Mouse (Mus musculus) liver, embryonic 14.5 days (tissue): ENCODE results near the gene Enah.

Source experiments
- CTCF ChIP-seq: IDR thresholded peaks from 2 replicates; pipeline ENCODE4 v1.5.1; 2016; ENCODE audit warnings: antibody characterized with exemption, low read depth, control low read depth
- EP300 ChIP-seq: IDR thresholded peaks from 2 replicates; pipeline ENCODE4 v1.6.1; 2016; ENCODE audit warnings: antibody characterized with exemption, low read depth

- TF ChIP-seq EP300 (no peak), CTCF (no peak)
These were observed 7.0 kb upstream of the Enah start for GRCm38 (mm10) chr1:182026821-182027220.
